ENCODE assay signal across 8 mouse cellular contexts in genomic region chr19:8798264-8798946, GRCm38 (mm10). TPM values are rescaled to one million over a fixed set of nuclear protein-coding genes. Genes with fewer than 3 reads are reported as not detected.
DNase-seq lines count a peak whose midpoint lies in the region; ATAC-seq and TF ChIP-seq lines count a peak whose summit lies in the region.

Polr2g (minus strand) TSS chr19:8798577.

- TF ChIP-seq CTCF in MEL (IDR thresholded peaks at IDR 0.05 in 2 of 3, conservative IDR thresholded peaks at IDR 0.05 in 1 of 3; ENCODE audit: control insufficient read depth in 1 of 3, insufficient read depth in 1 of 3, low read depth in 2 of 3, low read length in 3 of 3, poor library complexity in 1 of 3, severe bottlenecking in 1 of 3) = no peak
- TF ChIP-seq CTCF in cerebellum, adult 2 months (IDR thresholded peaks at IDR 0.05; ENCODE audit: borderline replicate concordance, insufficient read depth, low read depth, low read length) = no peak
- TF ChIP-seq CTCF in forebrain, postnatal 0 days (IDR thresholded peaks at IDR 0.05; ENCODE audit: low read depth) = no peak

- H3K27ac ChIP-seq in MEL (ENCODE audit: control insufficient read depth, low read depth, low read length) = peak within 1 kb of the TSS; percentile 89
- H3K27ac ChIP-seq in cerebellum, adult 2 months (ENCODE audit: insufficient read depth, low read length) = peak within 1 kb of the TSS; percentile 51; the same call in 1 of the 2 replicates
- H3K27ac ChIP-seq in forebrain, postnatal 0 days (ENCODE audit: low read depth, low read length) = peak within 1 kb of the TSS; percentile 76
- peak within 1 kb of the TSS; percentile 69 for H3K27ac ChIP-seq in lung, embryonic 15.5 days

- TF ChIP-seq RAD21 in MEL (IDR thresholded peaks at IDR 0.05; ENCODE audit: low read depth, low read length) = no peak

- H3K36me3 ChIP-seq in MEL (ENCODE audit: control insufficient read depth in 1 of 2, insufficient read depth in 2 of 2, low read length in 2 of 2) = peaks cover 3 to 18% of the 10 kb centered on the region in 2 experiments
- H3K36me3 ChIP-seq in forebrain, postnatal 0 days (ENCODE audit: insufficient read depth) = peaks cover 21% of the 10 kb centered on the region
- peaks cover 22% of the 10 kb centered on the region for H3K36me3 ChIP-seq in lung, embryonic 15.5 days

- TF ChIP-seq EP300 in MEL (IDR thresholded peaks at IDR 0.05; ENCODE audit: low read depth in 1 of 2, low read length in 2 of 2) = no peak; a peak in 2 of 4 replicates

- WGBS in cerebellum, adult 2 months = under 1% methylated on average over 25 of the region's 25 CpGs
- 2% methylated on average over 25 of the region's 25 CpGs for WGBS in forebrain, postnatal 0 days
- 1% methylated on average over 25 of the region's 25 CpGs for WGBS in lung, embryonic 15.5 days

- no peaks in the 10 kb centered on the region for H3K9me3 ChIP-seq in MEL (replicated peaks; ENCODE audit: insufficient read depth, low read length)
- H3K9me3 ChIP-seq in forebrain, postnatal 0 days (ENCODE audit: low read length) = no peaks in the 10 kb centered on the region
- H3K9me3 ChIP-seq in lung, embryonic 15.5 days = no peaks in the 10 kb centered on the region

- H3K27me3 ChIP-seq in MEL (ENCODE audit: control insufficient read depth in 1 of 2, insufficient read depth in 2 of 2, low read length in 2 of 2) = no peaks in the 10 kb centered on the region
- no peaks in the 10 kb centered on the region for H3K27me3 ChIP-seq in cerebellum, adult 2 months (ENCODE audit: control insufficient read depth, insufficient read depth, low read length)
- H3K27me3 ChIP-seq in forebrain, postnatal 0 days (ENCODE audit: insufficient read depth, low read length) = no peaks in the 10 kb centered on the region
- no peaks in the 10 kb centered on the region for H3K27me3 ChIP-seq in lung, embryonic 15.5 days

- peak; percentile 97 for DNase-seq in MEL (ENCODE audit: low read depth, low spot score)
- DNase-seq in cerebellum, adult 2 months = peak; percentile 86 to 90
- peak; percentile 92 for DNase-seq in forebrain, postnatal 0 days
- peak; percentile 92 for DNase-seq in heart, postnatal 4 days
- DNase-seq in layer of hippocampus, adult 8-10 months (ENCODE audit: low spot score in 2 of 2) = peak; percentile 88 to 89
- DNase-seq in ovary, adult 18-20 months (ENCODE audit: low spot score) = peak; percentile 86
- peak; percentile 93 for DNase-seq in thymus, postnatal 0 days (ENCODE audit: low spot score)

- H3K4me2 ChIP-seq in forebrain, postnatal 0 days (ENCODE audit: low read depth) = peak within 1 kb of the TSS; percentile 72
- peak within 1 kb of the TSS; percentile 85 for H3K4me2 ChIP-seq in lung, embryonic 15.5 days

- H3K4me1 ChIP-seq in MEL (ENCODE audit: control insufficient read depth in 1 of 2, insufficient read depth in 2 of 2, low read length in 2 of 2) = peaks cover 4 to 19% of the 10 kb centered on the region in 2 experiments
- no peaks in the 10 kb centered on the region; the same call in 1 of the 2 replicates for H3K4me1 ChIP-seq in cerebellum, adult 2 months (ENCODE audit: control insufficient read depth, insufficient read depth, low read length)
- H3K4me1 ChIP-seq in forebrain, postnatal 0 days (ENCODE audit: insufficient read depth) = peaks cover 7% of the 10 kb centered on the region
- H3K4me1 ChIP-seq in lung, embryonic 15.5 days = peaks cover 25% of the 10 kb centered on the region

- ATAC-seq in forebrain, postnatal 0 days = peak; percentile 65
- peak; percentile 73 for ATAC-seq in lung, embryonic 15.5 days (ENCODE audit: borderline replicate concordance, extremely low read depth, low FRiP score, low TSS enrichment)

- peak within 1 kb of the TSS; percentile 90 to 95 for H3K4me3 ChIP-seq in MEL (ENCODE audit: control insufficient read depth in 1 of 2, insufficient read depth in 1 of 2, low read depth in 2 of 2, low read length in 2 of 2)
- H3K4me3 ChIP-seq in cerebellum, adult 2 months (replicated peaks; ENCODE audit: insufficient read depth, low read depth, low read length) = peak within 1 kb of the TSS; percentile 97
- H3K4me3 ChIP-seq in forebrain, postnatal 0 days (ENCODE audit: low read depth, low read length) = peak within 1 kb of the TSS; percentile 55
- peak within 1 kb of the TSS; percentile 80 for H3K4me3 ChIP-seq in lung, embryonic 15.5 days

- H3K9ac ChIP-seq in MEL (ENCODE audit: control insufficient read depth, low read depth, low read length, poor library complexity, severe bottlenecking) = peak within 1 kb of the TSS; percentile 88
- H3K9ac ChIP-seq in forebrain, postnatal 0 days = peak within 1 kb of the TSS; percentile 71
- peak within 1 kb of the TSS; percentile 83 for H3K9ac ChIP-seq in lung, embryonic 15.5 days

- H3K79me2 ChIP-seq in MEL (ENCODE audit: control insufficient read depth, insufficient read depth, low read length, poor library complexity) = peaks cover 22% of the 10 kb centered on the region

- TF ChIP-seq POLR2A in MEL (IDR thresholded peaks at IDR 0.05; ENCODE audit: control insufficient read depth in 1 of 2, insufficient read depth in 1 of 2, low read depth in 1 of 2, low read length in 2 of 2, poor library complexity in 1 of 2) = peak; percentile 79 to 97; a peak in 3 of 4 replicates
- TF ChIP-seq POLR2A in cerebellum, adult 2 months (IDR thresholded peaks at IDR 0.05; ENCODE audit: borderline replicate concordance, insufficient read depth, low read length) = peak; percentile 76; the same call in 1 of the 2 replicates

TF ChIP-seq in MEL, 35 proteins besides CTCF, POLR2A, EP300 and RAD21 (continues in another document):
- TF ChIP-seq USF2 (IDR thresholded peaks at IDR 0.05; ENCODE audit: borderline replicate concordance in 1 of 2, insufficient read depth in 1 of 2, low read depth in 1 of 2, low read length in 2 of 2) = no peak
- no peak for TF ChIP-seq JUND (IDR thresholded peaks at IDR 0.05; ENCODE audit: low read depth, low read length)
- TF ChIP-seq MXI1 (IDR thresholded peaks at IDR 0.05; ENCODE audit: low read depth, low read length) = peak; percentile 89
- TF ChIP-seq MYC (IDR thresholded peaks at IDR 0.05; ENCODE audit: low read depth, low read length) = peak; percentile 85; the same call in 1 of the 2 replicates
- TF ChIP-seq E2F4 (IDR thresholded peaks at IDR 0.05; ENCODE audit: borderline replicate concordance, low read depth, low read length) = no peak
- TF ChIP-seq ETS1 (IDR thresholded peaks at IDR 0.05; ENCODE audit: low read depth, low read length) = 0 out of 2 replicates have a peak, but pooled peaks have one; percentile 15
- peak; percentile 68 for TF ChIP-seq RCOR1 (IDR thresholded peaks at IDR 0.05; ENCODE audit: low read depth, low read length)
- TF ChIP-seq POLR2AphosphoS2 (IDR thresholded peaks at IDR 0.05; ENCODE audit: low read length) = peak; percentile 68; the same call in 1 of the 2 replicates
- TF ChIP-seq POLR2AphosphoS5 (IDR thresholded peaks at IDR 0.05; ENCODE audit: borderline replicate concordance, low read depth, low read length) = no peak
- TF ChIP-seq CHD2 (IDR thresholded peaks at IDR 0.05; ENCODE audit: low read length) = 0 out of 2 replicates have a peak, but pooled peaks have one; percentile 12
- no peak for TF ChIP-seq ZKSCAN1 (IDR thresholded peaks at IDR 0.05; ENCODE audit: low read depth, low read length)
- TF ChIP-seq GATA1 (IDR thresholded peaks at IDR 0.05; ENCODE audit: low read depth, low read length) = no peak
- TF ChIP-seq MAX (IDR thresholded peaks at IDR 0.05; ENCODE audit: low read length) = peak; percentile 80
- TF ChIP-seq ZMIZ1 (IDR thresholded peaks at IDR 0.05; ENCODE audit: low read depth, low read length) = peak; percentile 76; the same call in 1 of the 2 replicates
- no peak for TF ChIP-seq NRF1 (IDR thresholded peaks at IDR 0.05; ENCODE audit: insufficient read depth, low read depth, low read length, poor library complexity, severe bottlenecking)
- no peak for TF ChIP-seq ZC3H11A (IDR thresholded peaks at IDR 0.05; ENCODE audit: low read depth, low read length)
- peak; percentile 83 for TF ChIP-seq ELF1 (IDR thresholded peaks at IDR 0.05; ENCODE audit: low read depth, low read length)
- TF ChIP-seq MAFK (IDR thresholded peaks at IDR 0.05; ENCODE audit: borderline replicate concordance, low read depth, low read length) = no peak
- peak; percentile 93 for TF ChIP-seq SIN3A (IDR thresholded peaks at IDR 0.05; ENCODE audit: low read length)
- peak; percentile 88 for TF ChIP-seq HCFC1 (IDR thresholded peaks at IDR 0.05; ENCODE audit: low read depth, low read length)
- no peak for TF ChIP-seq UBTF (IDR thresholded peaks at IDR 0.05; ENCODE audit: borderline replicate concordance, insufficient read depth, low read depth, low read length)
- no peak for TF ChIP-seq CHD1 (IDR thresholded peaks at IDR 0.05; ENCODE audit: low read depth, low read length)
- no peak for TF ChIP-seq MAZ (IDR thresholded peaks at IDR 0.05; ENCODE audit: low read depth, low read length)
- TF ChIP-seq KAT2A (conservative IDR thresholded peaks at IDR 0.05; ENCODE audit: low read depth, low read length) = no peak; the same call in 1 of the 2 replicates
- TF ChIP-seq USF1 (IDR thresholded peaks at IDR 0.05; ENCODE audit: low read depth, low read length) = peak; percentile 81
- TF ChIP-seq MEF2A (IDR thresholded peaks at IDR 0.05; ENCODE audit: extremely low read depth, insufficient replicate concordance, low read depth, low read length, poor library complexity, severe bottlenecking) = peak; percentile 27; the same call in 1 of the 2 replicates
- TF ChIP-seq TAL1 (IDR thresholded peaks at IDR 0.05; ENCODE audit: low read length) = no peak
- TF ChIP-seq TBP (IDR thresholded peaks at IDR 0.05; ENCODE audit: low read depth, low read length) = peak; percentile 96
- TF ChIP-seq BHLHE40 (IDR thresholded peaks at IDR 0.05; ENCODE audit: borderline replicate concordance, low read depth, low read length) = peak; percentile 87
- no peak for TF ChIP-seq SMC3 (IDR thresholded peaks at IDR 0.05; ENCODE audit: low read depth, low read length)

RNA-seq across cellular contexts. Expression of gene Polr2g, which starts in this region (rescaled TPM):
- total RNA-seq in MEL (2012; rRNA removed) = 165 and 188 TPM in 2 replicates
- 100 to 1,000 TPM in 1 of 2 experiments, not detected in 1; 181 TPM for polyA plus RNA-seq in MEL (2012; ENCODE audit: insufficient read depth in 1 of 2, insufficient read length in 2 of 2, low read depth in 1 of 2, low replicate concordance in 2 of 2, missing spikeins in 1 of 2)
- polyA plus RNA-seq in cerebellum, adult 2 months (2012; rRNA removed) = 155 and 157 TPM in 2 replicates
- 89.3 and 99.3 TPM in 2 replicates for total RNA-seq in forebrain, postnatal 0 days (2014; rRNA removed)
- polyA plus RNA-seq in forebrain, postnatal 0 days (2015; fragmentation: Nextera tagmentation; extraction: Ambion mirVana) = 193 and 216 TPM in 2 replicates
- total RNA-seq in heart, postnatal 4 days (2021) = 10 to 100 TPM; 71.2 to 80.6 TPM
- total RNA-seq in layer of hippocampus, adult 8-10 months (2022) = 100 to 1,000 TPM; 101 to 122 (median 109) TPM
- polyA plus RNA-seq in lung, embryonic 15.5 days (2015; fragmentation: Nextera tagmentation; extraction: Ambion mirVana) = 147 and 159 TPM in 2 replicates
- polyA plus RNA-seq in thymus, postnatal 0 days (2015; fragmentation: Nextera tagmentation; extraction: Ambion mirVana) = 233 and 246 TPM in 2 replicates

Comparison
In these comparisons a context has a peak if more than half of its experiments do, and no peak if none do; other contexts are left out.
1. Peak in every context shown above with its lines: DNase-seq, ATAC-seq, H3K4me3 ChIP-seq and H3K27ac ChIP-seq.